Mouse (Mus musculus) midbrain, embryonic 15.5 days (tissue): ENCODE data around the gene 1110012L19Rik. TPM values are rescaled to one million over a fixed set of nuclear protein-coding genes. Genes with fewer than 3 reads are reported as not detected.
"Not testable (repeated sequence)": the region's sequence is repeated elsewhere in the genome, so short reads cannot be mapped to it uniquely, and the experiment has no call there.

Experiments used
- ATAC-seq: fragments of 200-750 bp; cut with Nextera tagmentation; replicated peaks from 2 replicates; pipeline ENCODE4 v1.8.0; 2017; ENCODE audit warnings: moderate TSS enrichment
- H3K27ac ChIP-seq: fragments of 300-500 bp; sonication (generic); 2 replicates; pipeline ENCODE4 v1.5.1; 2015; ENCODE audit warnings: mild to moderate bottlenecking, inconsistent platforms
- H3K27me3 ChIP-seq: fragments of 300-500 bp; sonication (generic); replicated peaks from 2 replicates; pipeline ENCODE4 v1.6.1; 2015; ENCODE audit warnings: inconsistent platforms
- H3K36me3 ChIP-seq: fragments of 300-500 bp; sonication (generic); replicated peaks from 2 replicates; pipeline ENCODE4 v1.6.1; 2015; ENCODE audit warnings: inconsistent platforms
- H3K4me1 ChIP-seq: fragments of 300-500 bp; sonication (generic); 2 replicates; pipeline ENCODE4 v1.6.1; 2015; ENCODE audit warnings: inconsistent platforms
- H3K4me2 ChIP-seq: fragments of 300-500 bp; sonication (generic); 2 replicates; pipeline ENCODE4 v1.6.1; 2015; ENCODE audit warnings: inconsistent platforms, mild to moderate bottlenecking, moderate library complexity
- H3K4me3 ChIP-seq: fragments of 300-500 bp; sonication (generic); 2 replicates; pipeline ENCODE4 v1.5.1; 2015; ENCODE audit warnings: mild to moderate bottlenecking, inconsistent platforms
- H3K9ac ChIP-seq: fragments of 300-500 bp; sonication (generic); 2 replicates; pipeline ENCODE4 v1.6.1; 2015; ENCODE audit warnings: mild to moderate bottlenecking, inconsistent platforms
- H3K9me3 ChIP-seq: fragments of 300-500 bp; sonication (generic); 2 replicates; pipeline ENCODE4 v1.6.1; 2016; ENCODE audit warnings: inconsistent platforms
- WGBS: fragments of 180-500 bp; shearing (Covaris S2); methylation state at CpG from one replicate; pipeline ENCODE4 v1.1.7; 2015; ENCODE audit warnings: mixed read lengths; 5-methylcytosine and 5-hydroxymethylcytosine counted together
- polyA plus RNA-seq: library from polyadenylated mRNA; unstranded; fragments of >200 nt; fragmentation: Nextera tagmentation; extraction: Ambion mirVana; gene quantifications from 2 replicates; pipeline ENCODE4 v1.2.1, GENCODE M21; 2015

The 1110012L19Rik gene
- polyA plus RNA-seq: 35.3 and 40.2 TPM in 2 replicates

GRCm38 (mm10) chrX:70385276-70385961 lies at the start of gene 1110012L19Rik:
TSS of gene 1110012L19Rik (plus strand) at chrX:70385877.
- Histone ChIP-seq H3K9me3 (no peaks in the 10 kb centered on the region), H3K4me3 (peak within 1 kb of the TSS; percentile 51), H3K9ac (peak within 1 kb of the TSS; percentile 27), H3K4me2 (peak within 1 kb of the TSS; percentile 51), H3K4me1 (peaks cover 8% of the 10 kb centered on the region), H3K36me3 (no peaks in the 10 kb centered on the region), H3K27ac (peak within 1 kb of the TSS; percentile 83), H3K27me3 (no peaks in the 10 kb centered on the region)
- ATAC-seq: peak; percentile 97
- 21% methylated on average over 22 of the region's 22 CpGs for WGBS

- no peaks in the 10 kb centered on the region for H3K27me3 ChIP-seq
- no peak for ATAC-seq
- WGBS: 90% methylated on average over 7 of the region's 7 CpGs
These were observed 22.7 kb upstream of the 1110012L19Rik start for GRCm38 (mm10) chrX:70362985-70363384.

GRCm38 (mm10) chrX:70363446-70363845 lies 22.2 kb upstream of the 1110012L19Rik start:
- H3K27me3 ChIP-seq: no peaks in the 10 kb centered on the region
- WGBS: 77% methylated on average over 5 of the region's 5 CpGs

More at GRCm38 (mm10) chrX:70362985-70363384, 22.7 kb upstream of the 1110012L19Rik start:
- peak overlapping the region; percentile 54 for H3K4me2 ChIP-seq
- peaks cover 11% of the 10 kb centered on the region; the same call in 1 of the 2 replicates for H3K4me1 ChIP-seq
- no peaks in the 10 kb centered on the region for H3K36me3 ChIP-seq
- peak overlapping the region; percentile 51 for H3K4me3 ChIP-seq
- no peaks in the 10 kb centered on the region for H3K9me3 ChIP-seq
- H3K9ac ChIP-seq: no peak overlapping the region
- H3K27ac ChIP-seq: no peak overlapping the region

GRCm38 (mm10) chrX:70364202-70364601 lies 21.5 kb upstream of the 1110012L19Rik start:
- no peaks in the 10 kb centered on the region for H3K36me3 ChIP-seq
- H3K4me3 ChIP-seq: peak overlapping the region; percentile 51
- peaks cover 11% of the 10 kb centered on the region; the same call in 1 of the 2 replicates for H3K4me1 ChIP-seq
- WGBS: 42% methylated on average over 1 of the region's 1 CpGs
- ATAC-seq: peak; percentile 38; the same call in 1 of the 2 replicates
- H3K27ac ChIP-seq: peak overlapping the region; percentile 75; the same call in 1 of the 2 replicates
- peak overlapping the region; percentile 59 for H3K9ac ChIP-seq
- H3K4me2 ChIP-seq: peak overlapping the region; percentile 54
- no peaks in the 10 kb centered on the region for H3K9me3 ChIP-seq
- H3K27me3 ChIP-seq: no peaks in the 10 kb centered on the region

More at GRCm38 (mm10) chrX:70363446-70363845, 22.2 kb upstream of the 1110012L19Rik start:
- Histone ChIP-seq H3K4me2 (peak overlapping the region; percentile 54), H3K4me1 (peaks cover 11% of the 10 kb centered on the region; the same call in 1 of the 2 replicates), H3K9ac (peak overlapping the region; percentile 59; the same call in 1 of the 2 replicates), H3K4me3 (peak overlapping the region; percentile 51), H3K27ac (no peak overlapping the region), H3K9me3 (no peaks in the 10 kb centered on the region), H3K36me3 (no peaks in the 10 kb centered on the region)
- ATAC-seq: no peak

- peak within 1 kb of the TSS; percentile 75 for H3K27ac ChIP-seq
- ATAC-seq: peak; percentile 98
- no peaks in the 10 kb centered on the region for H3K36me3 ChIP-seq
- 34% methylated on average over 42 of the region's 45 CpGs for WGBS
- peak within 1 kb of the TSS; percentile 51 for H3K4me3 ChIP-seq
- H3K27me3 ChIP-seq: no peaks in the 10 kb centered on the region
- peak within 1 kb of the TSS; percentile 54 for H3K4me2 ChIP-seq
- peaks cover 11% of the 10 kb centered on the region; the same call in 1 of the 2 replicates for H3K4me1 ChIP-seq
- no peaks in the 10 kb centered on the region for H3K9me3 ChIP-seq
- H3K9ac ChIP-seq: peak within 1 kb of the TSS; percentile 59
These were observed 20.7 kb upstream of the 1110012L19Rik start, which contains the start of gene Ids for GRCm38 (mm10) chrX:70364661-70365613. TSS of gene Ids (minus strand) at chrX:70365084.

- H3K9me3 ChIP-seq, H3K36me3 ChIP-seq, H3K27ac ChIP-seq, H3K4me3 ChIP-seq, H3K27me3 ChIP-seq, ATAC-seq, H3K4me1 ChIP-seq, H3K9ac ChIP-seq, H3K4me2 ChIP-seq: not testable (repeated sequence)
- 17% methylated on average over 2 of the region's 6 CpGs for WGBS
These were observed 15.9 kb upstream of the 1110012L19Rik start for GRCm38 (mm10) chrX:70369758-70370157.

- 51% methylated on average over 6 of the region's 6 CpGs for WGBS
These were observed 11.1 kb upstream of the 1110012L19Rik start for GRCm38 (mm10) chrX:70374469-70375110.

GRCm38 (mm10) chrX:70384917-70385275 lies 781 bp upstream of the 1110012L19Rik start:
- Histone ChIP-seq H3K4me1 (peaks cover 8% of the 10 kb centered on the region), H3K36me3 (no peaks in the 10 kb centered on the region), H3K9me3 (no peaks in the 10 kb centered on the region), H3K4me3 (peak overlapping the region; percentile 51), H3K9ac (peak overlapping the region; percentile 27), H3K27me3 (no peaks in the 10 kb centered on the region), H3K4me2 (peak overlapping the region; percentile 51), H3K27ac (peak overlapping the region; percentile 83)
- 47% methylated on average over 3 of the region's 3 CpGs for WGBS
- no peak for ATAC-seq

More at GRCm38 (mm10) chrX:70374469-70375110, 11.1 kb upstream of the 1110012L19Rik start:
- not testable (repeated sequence) for H3K36me3 ChIP-seq, H3K9me3 ChIP-seq, H3K27ac ChIP-seq, H3K4me1 ChIP-seq, H3K27me3 ChIP-seq, H3K9ac ChIP-seq, H3K4me3 ChIP-seq, H3K4me2 ChIP-seq
- ATAC-seq: peak; percentile 80

- Histone ChIP-seq H3K4me3 (peak overlapping the region; percentile 51), H3K9me3 (no peaks in the 10 kb centered on the region), H3K36me3 (no peaks in the 10 kb centered on the region), H3K27ac (peak overlapping the region; percentile 83), H3K9ac (peak overlapping the region; percentile 27), H3K27me3 (no peaks in the 10 kb centered on the region), H3K4me2 (peak overlapping the region; percentile 51), H3K4me1 (peaks cover 8% of the 10 kb centered on the region)
- WGBS: 24% methylated on average over 11 of the region's 11 CpGs
- peak; percentile 57; the same call in 1 of the 2 replicates for ATAC-seq
These were observed 280 bp downstream of the 1110012L19Rik start for GRCm38 (mm10) chrX:70385962-70386351.

- not testable (repeated sequence) for H3K36me3 ChIP-seq, H3K27ac ChIP-seq, H3K9ac ChIP-seq, H3K9me3 ChIP-seq, H3K4me1 ChIP-seq, H3K27me3 ChIP-seq, ATAC-seq, H3K4me3 ChIP-seq, H3K4me2 ChIP-seq
These were observed 7.0 kb downstream of the 1110012L19Rik start for GRCm38 (mm10) chrX:70392636-70393035.

- not testable (repeated sequence) for H3K9me3 ChIP-seq, H3K9ac ChIP-seq, H3K4me2 ChIP-seq, H3K36me3 ChIP-seq, ATAC-seq, H3K27me3 ChIP-seq, H3K4me3 ChIP-seq, H3K27ac ChIP-seq, H3K4me1 ChIP-seq
- WGBS: 75% methylated on average over 3 of the region's 3 CpGs
These were observed 39.8 kb downstream of the 1110012L19Rik start for GRCm38 (mm10) chrX:70425473-70425872.
